Mouse (Mus musculus): ENCODE results near the gene Lefty1.
"Not testable (repeated sequence)": the region's sequence is repeated elsewhere in the genome, so short reads cannot be mapped to it uniquely, and the experiment has no call there.

Gene Lefty1

GRCm38 (mm10) chr1:180952085-180952746, 17.4 kb downstream of the Lefty1 start:
- in situ Hi-C loops (cut with MseI, MboI): no loop called here

DNA sequence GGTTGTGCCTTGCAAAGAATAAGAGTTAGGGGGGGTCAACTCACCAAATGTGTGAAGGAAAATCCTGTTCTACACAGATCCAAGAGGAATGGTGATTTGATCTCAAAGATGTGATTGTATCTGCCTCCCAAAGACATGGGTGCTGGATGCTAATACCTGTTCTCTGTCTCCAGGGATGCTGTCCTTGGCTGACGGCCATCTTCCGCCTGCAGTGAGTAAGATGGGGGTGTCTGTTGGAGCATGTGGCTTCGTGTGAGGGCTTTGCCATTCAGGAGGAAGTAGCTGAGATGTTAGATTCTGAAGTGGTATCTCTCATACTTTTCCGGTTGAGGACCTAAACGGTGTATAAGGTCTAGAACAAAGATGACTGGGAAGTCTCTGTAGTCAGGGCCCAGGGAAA, 18.0 kb downstream of the Lefty1 start:
- in situ Hi-C loops (cut with MseI, MboI): no loop called here

GRCm38 (mm10) chr1:180956401-180956800, 21.6 kb downstream of the Lefty1 start:
- in situ Hi-C loops (cut with MseI, MboI): no loop called here

GRCm38 (mm10) chr1:180956973-180957381, 22.2 kb downstream of the Lefty1 start:
- in situ Hi-C loops (cut with MseI, MboI): no loop called here

GRCm38 (mm10) chr1:180957989-180958388, 23.2 kb downstream of the Lefty1 start:
- in situ Hi-C loops (cut with MseI, MboI): no loop called here

GRCm38 (mm10) chr1:180958797-180959196, 24.0 kb downstream of the Lefty1 start:
- in situ Hi-C loops (cut with MseI, MboI): no loop called here

GRCm38 (mm10) chr1:180965786-180966185, 31.0 kb downstream of the Lefty1 start:
- in situ Hi-C loops (cut with MseI, MboI): no loop called here

GRCm38 (mm10) chr1:180966542-180966941, 31.7 kb downstream of the Lefty1 start:
- in situ Hi-C loops (cut with MseI, MboI): no loop called here

DNA sequence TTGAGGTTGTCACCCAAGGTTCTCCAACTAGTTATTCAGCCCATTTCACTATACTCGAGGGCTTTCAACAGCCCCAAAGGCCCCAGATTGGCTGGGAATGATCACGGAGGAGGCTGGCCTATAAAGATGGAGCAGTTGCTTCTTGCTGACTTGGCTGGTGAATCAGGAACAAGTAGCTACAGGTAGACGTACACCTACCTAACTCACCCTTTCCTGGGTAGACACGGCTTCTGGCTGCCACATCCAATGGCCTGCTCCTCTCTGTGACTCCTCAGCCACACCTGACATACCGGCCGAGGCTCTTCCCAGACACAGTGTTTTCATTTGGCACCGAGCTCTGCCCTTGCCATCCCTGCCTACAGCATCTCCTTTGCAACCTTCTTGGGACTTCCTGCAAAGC, 32.4 kb downstream of the Lefty1 start:
- in situ Hi-C loops (cut with MseI, MboI): no loop called here

- in situ Hi-C loops (cut with MseI, MboI): loop anchor here (10.0 kb wide), 2 partner anchors 68 to 98 kb away; partner anchors contain the start of gene Pycr2 (in 1 of the 2)
Observed at GRCm38 (mm10) chr1:180972941-180973340, 38.1 kb downstream of the Lefty1 start.

GRCm38 (mm10) chr1:180974126-180974746, 39.4 kb downstream of the Lefty1 start:
- in situ Hi-C loops (cut with MseI, MboI): loop anchor here (10.0 kb wide), 2 partner anchors 69 to 99 kb away; partner anchors contain the start of gene Pycr2 (in 1 of the 2)

DNA sequence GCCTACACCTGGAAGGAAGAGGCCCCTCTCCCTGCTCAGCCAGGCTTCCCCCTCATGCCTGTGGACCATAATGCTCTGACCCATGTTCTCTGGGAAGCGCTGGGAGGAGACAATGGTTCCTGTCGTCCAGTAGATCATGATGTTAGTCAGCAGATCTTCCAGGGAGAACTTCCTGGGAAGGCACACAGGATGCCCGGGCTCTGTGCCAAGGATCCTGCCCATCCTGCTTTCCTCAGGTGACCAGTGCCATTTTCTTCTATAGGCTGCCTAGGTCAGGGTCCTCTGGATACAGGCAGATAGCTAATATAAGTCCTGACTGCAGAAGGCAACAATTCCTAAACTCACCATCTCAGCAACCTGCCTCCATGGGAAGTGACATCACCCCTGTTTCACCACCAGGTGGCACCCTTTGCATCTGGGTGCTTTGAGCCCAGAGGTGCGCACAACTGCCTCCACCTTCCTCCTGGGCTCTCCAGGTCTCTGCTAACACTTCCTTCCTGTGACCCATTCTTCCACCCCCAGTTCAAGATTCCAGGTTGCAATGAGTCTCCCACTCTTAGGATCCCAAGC, 41.4 kb downstream of the Lefty1 start:
- in situ Hi-C loops (cut with MseI, MboI): loop anchor here (10.0 kb wide), 2 partner anchors 71 to 101 kb away; partner anchors contain the start of gene Pycr2 (in 1 of the 2)

- in situ Hi-C loops (cut with MseI, MboI): loop anchor here (10.0 kb wide), 2 partner anchors 75 to 105 kb away; partner anchors contain the start of gene Pycr2 (in 1 of the 2)
Observed at GRCm38 (mm10) chr1:180979484-180980251, 44.8 kb downstream of the Lefty1 start.

DNA sequence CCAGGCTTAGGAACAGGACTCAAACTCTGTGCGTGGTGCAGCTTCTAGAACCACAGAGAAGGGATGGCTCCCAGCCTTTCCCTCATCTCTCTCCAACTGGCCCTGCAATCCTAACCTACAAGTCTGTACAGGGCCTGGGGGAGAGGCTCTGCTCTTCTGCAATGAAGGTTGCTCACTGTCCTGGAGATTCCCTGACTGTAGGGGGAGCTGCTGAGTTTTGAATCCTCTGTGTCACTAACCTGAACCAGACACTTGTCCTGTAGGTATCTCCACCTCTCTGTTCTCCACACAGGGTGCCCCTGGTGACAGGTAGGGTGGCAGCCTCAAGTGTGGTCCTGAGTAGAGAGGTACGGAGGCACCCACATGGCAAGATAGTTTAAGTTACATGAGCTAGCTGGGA, 45.6 kb downstream of the Lefty1 start:
- in situ Hi-C loops (cut with MseI, MboI): no loop called here

DNA sequence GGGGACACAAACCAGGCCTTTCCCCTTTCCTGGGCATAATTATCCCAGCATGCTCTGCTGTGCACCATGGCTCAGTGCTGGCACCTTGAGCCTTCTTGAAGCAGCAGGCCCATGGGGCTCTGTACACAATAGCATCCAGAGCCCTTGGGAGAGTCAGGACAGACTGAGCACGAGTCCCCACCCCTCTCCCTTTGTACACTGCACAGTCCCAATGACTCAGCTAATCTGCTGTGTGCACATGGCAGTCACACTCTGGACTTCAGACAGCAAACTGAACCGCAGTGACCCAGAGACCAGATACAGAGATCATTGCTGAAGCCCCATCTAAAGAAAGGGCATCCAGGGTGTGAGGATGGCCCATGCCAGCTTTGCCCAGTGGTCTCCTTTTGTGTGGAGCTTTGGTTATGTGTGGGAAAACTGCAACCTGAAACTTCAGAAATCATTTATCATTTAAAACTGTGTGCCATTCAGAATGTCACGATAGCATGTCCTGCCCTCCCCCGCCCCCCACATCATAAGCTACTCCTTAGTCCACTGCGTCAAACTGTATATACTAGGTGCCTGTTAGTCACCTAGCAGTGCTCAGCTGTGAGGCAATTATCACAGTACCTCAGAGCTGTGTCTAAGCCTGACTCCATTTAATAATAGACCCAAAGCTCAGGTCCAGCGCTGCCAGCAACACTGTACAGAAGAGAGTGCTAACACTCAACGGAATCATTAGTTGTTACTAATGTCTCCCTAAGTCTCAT, 46.6 kb downstream of the Lefty1 start:
- in situ Hi-C loops (cut with MseI, MboI): not testable (repeated sequence)

GRCm38 (mm10) chr1:180986701-180987100, 51.9 kb downstream of the Lefty1 start:
- in situ Hi-C loops (cut with MseI, MboI): no loop called here

DNA sequence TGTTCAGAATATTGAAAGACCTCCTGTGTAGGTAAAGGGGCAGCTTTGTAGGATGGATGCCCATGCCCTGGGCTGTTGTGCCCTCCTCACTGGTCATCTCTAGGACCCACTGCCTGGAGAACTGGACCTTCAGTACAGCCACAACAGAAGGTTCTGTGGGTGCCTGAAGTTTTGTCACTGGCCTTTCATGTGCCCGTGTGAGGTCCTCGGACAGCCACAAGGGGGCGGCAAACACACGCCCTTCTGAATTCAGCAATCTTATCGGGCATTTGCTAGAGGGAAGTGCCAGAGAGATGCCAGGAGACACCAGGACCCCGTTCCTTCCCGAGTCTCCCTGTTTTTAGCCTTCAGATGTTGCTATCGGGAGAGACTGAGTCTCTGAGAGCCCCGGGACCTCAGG, 52.9 kb downstream of the Lefty1 start:
- in situ Hi-C loops (cut with MseI, MboI): no loop called here

Data from mouse trophoblast stem cell (cell line).